Mouse (Mus musculus): Measurements from ENCODE around the gene Efcab9.

The Efcab9 gene

GRCm38 (mm10) chr11:32556333-32556990 is 24.6 kb upstream of the Efcab9 start:
- DNase-seq (ENCODE audit: low read depth) = no peak

- no peak for DNase-seq (ENCODE audit: low read depth)
Observed at GRCm38 (mm10) chr11:32555103-32555689, 23.3 kb upstream of the Efcab9 start.

- no peak for DNase-seq (ENCODE audit: low read depth)
Observed at GRCm38 (mm10) chr11:32554141-32555091, 22.5 kb upstream of the Efcab9 start.

GRCm38 (mm10) chr11:32553311-32554140 is 21.6 kb upstream of the Efcab9 start:
- no peak for DNase-seq (ENCODE audit: low read depth)

- no peak for DNase-seq (ENCODE audit: low read depth)
Observed at GRCm38 (mm10) chr11:32552401-32553090, 20.7 kb upstream of the Efcab9 start.

- no peak for DNase-seq (ENCODE audit: low read depth)
Observed at GRCm38 (mm10) chr11:32551579-32552297, 19.9 kb upstream of the Efcab9 start.

GRCm38 (mm10) chr11:32551056-32551455 is 19.2 kb upstream of the Efcab9 start:
- DNase-seq (ENCODE audit: low read depth) = no peak

GRCm38 (mm10) chr11:32550102-32550501 is 18.2 kb upstream of the Efcab9 start:
- DNase-seq (ENCODE audit: low read depth) = no peak

- no peak for DNase-seq (ENCODE audit: low read depth)
Observed at GRCm38 (mm10) chr11:32549236-32549635, 17.4 kb upstream of the Efcab9 start.

- no peak for DNase-seq (ENCODE audit: low read depth)
Observed at GRCm38 (mm10) chr11:32548240-32548639, 16.4 kb upstream of the Efcab9 start.

GRCm38 (mm10) chr11:32547391-32547947 is 15.6 kb upstream of the Efcab9 start:
- DNase-seq (ENCODE audit: low read depth) = no peak

- no peak for DNase-seq (ENCODE audit: low read depth)
Observed at GRCm38 (mm10) chr11:32546483-32546882, 14.6 kb upstream of the Efcab9 start.

GRCm38 (mm10) chr11:32545605-32546004 is 13.7 kb upstream of the Efcab9 start:
- no peak for DNase-seq (ENCODE audit: low read depth)

- DNase-seq (ENCODE audit: low read depth) = no peak
Observed at GRCm38 (mm10) chr11:32544497-32544896, 12.6 kb upstream of the Efcab9 start.

GRCm38 (mm10) chr11:32544041-32544440 is 12.2 kb upstream of the Efcab9 start:
- DNase-seq (ENCODE audit: low read depth) = no peak

GRCm38 (mm10) chr11:32542687-32543411 is 11.0 kb upstream of the Efcab9 start:
- DNase-seq (ENCODE audit: low read depth) = peak; percentile 87

GRCm38 (mm10) chr11:32542181-32542580 is 10.3 kb upstream of the Efcab9 start:
- no peak for DNase-seq (ENCODE audit: low read depth)

GRCm38 (mm10) chr11:32540463-32540862 is 8.6 kb upstream of the Efcab9 start:
- DNase-seq (ENCODE audit: low read depth) = no peak

- no peak for DNase-seq (ENCODE audit: low read depth)
Observed at GRCm38 (mm10) chr11:32539717-32540116, 7.8 kb upstream of the Efcab9 start.

- DNase-seq (ENCODE audit: low read depth) = no peak
Observed at GRCm38 (mm10) chr11:32538846-32539245, 7.0 kb upstream of the Efcab9 start.

Data from c-Kit-positive CD71-negative TER-119-negative erythroid progenitor cells, embryonic 14.5 days (primary cell).